30 mouse cellular contexts compared by ENCODE assay signal in genomic region chr10:118624368-118624767, GRCm38 (mm10).
"Had no signal": no experiment of that assay in that cellular context is flagged by ENCODE, and none has a peak within 500 bp of the region (broad histone marks: within the 10 kb centered on the region; RNA-seq: fewer than 3 reads in every experiment).

No protein-coding gene starts in this region.

- H3K9me3 ChIP-seq: limb, embryonic 10.5 days; limb, embryonic 12.5 days; limb, embryonic 13.5 days; limb, embryonic 15.5 days; liver, embryonic 12.5 days; liver, embryonic 13.5 days; liver, embryonic 15.5 days; lung, embryonic 15.5 days; midbrain, embryonic 12.5 days; midbrain, embryonic 13.5 days; midbrain, embryonic 15.5 days; neural tube, embryonic 12.5 days had no signal

- H3K36me3 ChIP-seq: limb, embryonic 10.5 days; limb, embryonic 12.5 days; limb, embryonic 13.5 days; limb, embryonic 15.5 days; liver, embryonic 12.5 days; liver, embryonic 13.5 days; liver, embryonic 15.5 days; lung, embryonic 15.5 days; midbrain, embryonic 12.5 days; midbrain, embryonic 13.5 days; midbrain, embryonic 15.5 days; neural tube, embryonic 12.5 days had no signal

- H3K4me3 ChIP-seq: limb, embryonic 10.5 days; limb, embryonic 12.5 days; limb, embryonic 13.5 days; limb, embryonic 15.5 days; liver, embryonic 12.5 days; liver, embryonic 13.5 days; liver, embryonic 15.5 days; lung, embryonic 15.5 days; megakaryocyte, embryonic 14.5 days; midbrain, embryonic 12.5 days; midbrain, embryonic 13.5 days; midbrain, embryonic 15.5 days; myocyte; neural tube, embryonic 12.5 days had no signal

- H3K4me1 ChIP-seq: limb, embryonic 10.5 days; limb, embryonic 12.5 days; limb, embryonic 13.5 days; limb, embryonic 15.5 days; liver, embryonic 12.5 days; liver, embryonic 13.5 days; liver, embryonic 15.5 days; lung, embryonic 15.5 days; midbrain, embryonic 12.5 days; midbrain, embryonic 15.5 days; neural tube, embryonic 12.5 days had no signal

- DNase-seq: left cerebral cortex, postnatal 4 days; liver; liver, embryonic 13.5 days; liver, postnatal 0 days; lung, adult 18-20 months; lung, adult 2 months; lung, embryonic 14.5 days; lung, postnatal 10 days; lung, postnatal 14 days; lung, postnatal 36 days; lung, postnatal 4 days; midbrain, embryonic 14.5 days had no signal

- ATAC-seq: liver, postnatal 0 days; lung, postnatal 0 days; midbrain, embryonic 13.5 days; midbrain, embryonic 15.5 days; midbrain, embryonic 16.5 days had no signal

- H3K9ac ChIP-seq: limb, embryonic 12.5 days; limb, embryonic 13.5 days; limb, embryonic 15.5 days; liver, embryonic 12.5 days; liver, embryonic 13.5 days; liver, embryonic 14.5 days; liver, embryonic 15.5 days; liver, postnatal 0 days; lung, embryonic 14.5 days; lung, embryonic 15.5 days; midbrain, embryonic 12.5 days; midbrain, embryonic 13.5 days; midbrain, embryonic 15.5 days; neural tube, embryonic 12.5 days had no signal

- H3K4me2 ChIP-seq: limb, embryonic 12.5 days; limb, embryonic 13.5 days; limb, embryonic 15.5 days; liver, embryonic 11.5 days; liver, embryonic 12.5 days; liver, embryonic 13.5 days; liver, embryonic 15.5 days; lung, embryonic 14.5 days; lung, embryonic 15.5 days; midbrain, embryonic 12.5 days; midbrain, embryonic 13.5 days; midbrain, embryonic 15.5 days; neural tube, embryonic 12.5 days had no signal

- H3K27me3 ChIP-seq: limb, embryonic 12.5 days; limb, embryonic 13.5 days; limb, embryonic 15.5 days; liver, embryonic 12.5 days; liver, embryonic 13.5 days; liver, embryonic 15.5 days; lung, embryonic 15.5 days; midbrain, embryonic 12.5 days; midbrain, embryonic 13.5 days; midbrain, embryonic 15.5 days; neural tube, embryonic 12.5 days had no signal

- H3K27ac ChIP-seq: limb, embryonic 10.5 days; limb, embryonic 12.5 days; limb, embryonic 13.5 days; limb, embryonic 15.5 days; liver, embryonic 12.5 days; liver, embryonic 13.5 days; liver, embryonic 14.5 days; liver, embryonic 15.5 days; lung, embryonic 15.5 days; macrophage; midbrain, embryonic 12.5 days; midbrain, embryonic 13.5 days; midbrain, embryonic 15.5 days; neural tube, embryonic 12.5 days had no signal
